Mouse (Mus musculus) R1 (cell line): ENCODE measurements around the gene Ubn1.

ENCODE experiments used
- DNase-seq: peaks from one replicate; pipeline ENCODE4 v3.0.0-alpha.2; 2018; ENCODE audit warnings: low read depth, low spot score

The Ubn1 gene

GRCm38 (mm10) chr16:5049774-5050234 is at the start of gene Ubn1, which contains the start of gene Glyr1:
Gene Ubn1 (plus strand): TSS chr16:5050057.
Gene Glyr1 (minus strand): TSS chr16:5049863.
- peak; percentile 98 for DNase-seq

DNA sequence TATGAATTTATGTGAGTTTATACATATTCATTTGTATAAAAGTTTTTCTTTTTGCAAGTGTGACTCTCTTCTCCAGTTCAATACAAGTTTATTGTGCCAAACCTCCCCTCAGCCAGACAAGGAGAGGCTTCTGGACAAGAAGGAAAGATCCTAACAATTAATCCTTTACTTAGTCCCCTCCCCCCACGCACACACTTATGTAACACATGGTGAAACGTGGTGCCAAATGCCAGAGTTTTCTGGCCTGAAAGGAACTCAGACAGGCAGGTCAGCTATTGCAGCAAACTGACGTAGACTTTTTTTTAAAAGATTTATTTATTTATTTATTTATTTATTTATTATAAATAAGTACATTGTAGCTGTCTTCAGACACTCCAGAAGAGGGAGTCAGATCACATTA is 49.2 kb upstream of the Ubn1 start:
- DNase-seq: no peak

- peak; percentile 44 for DNase-seq
Observed at GRCm38 (mm10) chr16:5007067-5007466, 42.8 kb upstream of the Ubn1 start, which contains the start of gene Smim22. Gene Smim22 (plus strand): TSS chr16:5007288.

GRCm38 (mm10) chr16:5007492-5007891 is 42.4 kb upstream of the Ubn1 start:
- DNase-seq: no peak

GRCm38 (mm10) chr16:5008076-5008475 is 41.8 kb upstream of the Ubn1 start:
- no peak for DNase-seq

DNA sequence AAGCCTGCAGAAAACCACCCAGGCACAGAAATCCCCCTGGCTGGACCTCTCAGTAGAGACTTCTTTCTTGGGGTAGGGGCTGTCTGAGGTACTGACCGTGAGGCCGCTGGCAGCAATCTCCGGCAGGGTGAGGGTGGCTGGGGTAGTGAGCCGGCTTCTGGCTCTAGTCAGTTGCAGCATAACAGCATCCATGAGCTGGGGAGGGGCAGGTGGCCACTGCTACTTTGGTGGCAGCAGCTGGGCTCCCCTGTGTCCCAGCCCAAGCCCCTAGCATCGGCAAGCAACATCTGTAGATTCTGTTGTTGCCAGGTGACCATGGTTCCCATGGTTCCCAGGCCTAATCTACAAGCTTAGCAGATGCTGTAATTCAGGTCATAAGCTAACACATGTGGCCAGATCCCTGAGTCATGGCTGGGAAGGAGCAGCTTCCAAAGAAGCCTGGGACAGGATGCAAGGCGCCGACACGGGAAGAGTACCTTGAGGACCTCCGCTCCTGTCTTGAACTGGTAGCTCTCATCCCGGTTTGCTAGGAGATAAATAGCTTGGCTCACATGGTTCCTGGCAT is 39.4 kb upstream of the Ubn1 start:
- no peak for DNase-seq

GRCm38 (mm10) chr16:5011285-5011684 is 38.6 kb upstream of the Ubn1 start:
- DNase-seq: no peak

DNA sequence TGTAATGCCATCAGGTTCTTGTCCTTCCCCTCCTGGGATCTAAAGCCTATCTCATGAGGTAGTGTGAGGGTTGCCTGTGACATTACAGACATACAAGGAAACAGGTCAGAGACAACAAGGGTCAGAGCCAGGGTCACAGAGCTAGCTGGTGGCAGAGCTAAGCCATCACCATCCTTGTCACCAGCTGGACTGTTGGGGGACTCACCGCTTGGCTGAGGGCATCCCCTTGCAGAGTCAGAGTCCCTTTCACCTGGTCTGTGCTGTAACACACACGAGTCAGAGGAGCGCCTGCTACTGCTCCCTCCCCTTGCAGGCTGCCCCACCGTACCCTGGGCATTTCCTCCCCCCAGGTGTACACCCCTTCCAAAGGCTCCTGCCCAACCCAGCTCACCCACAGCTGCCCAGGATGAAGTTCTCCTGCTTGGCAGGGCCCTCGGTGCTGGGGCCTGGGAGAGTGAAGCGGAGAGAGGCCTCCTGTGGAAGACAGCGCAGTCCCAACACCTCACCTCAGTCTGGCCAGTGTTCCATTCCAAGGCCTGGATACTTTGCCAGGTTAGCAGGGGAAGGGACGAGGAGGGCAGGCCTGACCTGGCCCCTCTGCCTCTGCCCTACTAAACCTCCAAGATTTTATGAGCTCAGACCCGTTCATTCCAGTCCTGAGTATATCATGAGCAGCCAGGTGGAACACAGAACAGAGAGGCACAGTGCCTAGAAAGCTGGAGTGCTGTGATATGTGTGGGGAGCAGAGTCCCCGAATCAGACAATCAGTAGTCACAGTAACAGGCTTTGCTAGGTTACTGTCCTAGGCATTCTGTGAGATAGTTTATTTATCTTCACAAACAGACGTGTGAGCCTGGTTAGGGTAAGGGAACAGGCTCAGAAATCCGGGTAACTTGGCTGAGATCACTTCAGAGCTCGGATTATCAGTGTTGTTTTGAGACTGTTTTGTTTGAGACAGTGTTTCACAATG is 37.5 kb upstream of the Ubn1 start:
- no peak for DNase-seq

DNA sequence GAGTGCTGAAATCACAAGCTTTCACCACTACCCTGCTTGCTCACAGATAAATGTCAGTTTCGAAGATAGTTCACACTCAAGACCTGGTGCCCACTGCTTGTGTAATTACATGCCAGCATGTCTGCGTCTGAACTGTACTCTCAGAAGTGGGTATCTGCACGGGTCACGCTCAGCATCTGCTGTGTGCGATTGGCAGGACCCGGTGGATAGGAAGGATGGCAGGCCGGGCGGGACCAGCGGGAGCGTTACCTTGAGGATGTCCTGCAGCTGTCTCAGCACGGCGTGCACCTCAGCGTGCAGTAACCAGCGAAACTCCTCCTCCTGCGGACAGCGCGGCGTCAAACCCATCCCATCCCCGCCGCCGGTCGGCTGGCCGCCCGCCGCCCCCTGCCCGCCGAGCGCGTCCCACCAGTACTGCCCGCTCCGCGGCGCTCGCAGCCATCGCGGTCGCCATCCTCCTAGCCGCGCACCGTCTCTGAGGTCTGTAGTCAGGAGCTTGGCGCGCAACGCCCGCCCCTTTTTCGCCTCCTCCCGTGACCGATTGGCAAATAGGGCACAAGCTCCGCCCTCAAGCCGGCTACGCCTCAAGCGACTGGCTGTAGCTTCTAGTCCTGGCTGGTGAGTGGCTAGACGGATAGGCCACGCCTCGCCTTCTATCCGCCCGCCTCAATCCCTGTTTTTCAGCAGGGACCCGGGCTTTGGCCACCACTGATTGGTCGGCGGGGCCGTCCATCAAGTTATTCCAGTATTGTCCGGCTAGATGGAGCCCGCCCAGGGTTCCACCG is 36.6 kb upstream of the Ubn1 start, which contains the start of gene Rogdi:
Gene Rogdi (minus strand): TSS at position 500 of the 785 bp plus-strand sequence.
- peak; percentile 99 for DNase-seq

DNA sequence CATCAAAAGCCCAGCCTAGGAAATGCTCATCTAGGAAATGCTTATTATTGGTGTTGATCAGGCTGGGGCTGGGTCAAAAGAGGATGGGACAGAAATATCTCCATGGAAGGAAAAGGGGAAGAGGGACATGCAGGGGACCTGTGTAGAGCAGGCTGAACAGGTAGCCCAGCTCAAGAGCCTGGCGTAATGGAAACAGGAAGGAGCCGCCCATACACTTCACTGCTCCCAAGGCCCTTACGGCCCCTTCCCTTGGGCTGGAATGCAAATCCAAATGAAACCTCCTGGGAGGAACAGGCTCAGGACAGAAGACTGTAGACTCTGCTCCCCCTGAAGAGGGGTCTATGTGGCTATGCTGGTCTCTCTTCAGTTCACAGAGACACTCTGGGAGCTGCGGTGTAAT is 35.3 kb upstream of the Ubn1 start:
- DNase-seq: peak; percentile 27

- no peak for DNase-seq
Observed at GRCm38 (mm10) chr16:5024021-5024420, 25.8 kb upstream of the Ubn1 start.

GRCm38 (mm10) chr16:5029847-5030246 is 20.0 kb upstream of the Ubn1 start:
- DNase-seq: peak; percentile 20

GRCm38 (mm10) chr16:5035591-5035990 is 14.3 kb upstream of the Ubn1 start:
- DNase-seq: no peak

- no peak for DNase-seq
Observed at GRCm38 (mm10) chr16:5036649-5037234, 13.1 kb upstream of the Ubn1 start.

DNA sequence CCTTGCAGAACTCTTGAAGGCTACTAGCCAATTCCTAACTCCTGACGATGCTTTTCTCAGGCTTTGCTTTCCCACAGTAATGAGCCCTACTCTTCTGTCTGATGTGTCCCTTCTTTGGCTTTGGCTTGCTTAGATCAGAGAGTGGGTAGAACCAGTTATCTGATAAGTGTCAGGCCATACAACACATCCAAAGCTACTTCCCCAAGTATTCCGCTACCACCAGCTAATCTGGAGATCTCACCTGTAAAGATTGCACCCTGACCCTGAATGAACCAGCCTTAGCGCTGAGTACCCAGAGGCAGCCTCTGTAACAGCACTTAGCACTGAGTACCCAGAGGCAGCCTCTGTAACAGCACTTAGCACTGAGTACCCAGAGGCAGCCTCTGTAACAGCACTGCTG is 4.5 kb upstream of the Ubn1 start:
- no peak for DNase-seq

DNA sequence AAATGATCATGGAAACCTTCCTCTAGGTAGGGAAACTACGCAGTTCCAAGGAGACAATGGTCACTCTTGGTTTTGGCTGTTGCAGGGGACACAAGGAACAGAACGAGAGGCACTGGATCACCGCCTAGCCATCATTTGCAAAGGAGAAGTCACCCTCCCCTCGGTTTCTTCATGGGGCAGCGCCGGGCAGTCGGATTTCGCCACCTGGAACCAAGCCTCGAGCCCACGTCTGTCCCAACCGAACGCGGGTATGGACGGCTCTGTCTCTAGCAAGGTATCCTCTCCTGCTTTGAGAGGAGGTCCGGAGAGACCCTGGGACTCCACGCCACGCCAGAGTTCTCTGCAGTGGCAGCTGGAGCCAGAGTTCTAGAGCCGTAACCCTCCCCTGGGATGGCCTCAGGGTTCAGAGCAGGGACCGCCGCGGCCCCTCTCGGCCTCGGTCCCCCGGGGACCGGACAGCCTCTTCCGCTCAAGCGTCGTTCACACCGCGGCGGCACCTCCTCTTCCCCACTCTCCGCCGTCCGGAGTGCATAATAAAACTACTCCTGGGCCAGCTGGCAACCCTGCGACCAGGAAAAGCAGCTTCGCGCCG is 579 bp upstream of the Ubn1 start:
- DNase-seq: peak; percentile 4

- DNase-seq: peak; percentile 64
Observed at GRCm38 (mm10) chr16:5050251-5051110, 624 bp downstream of the Ubn1 start.

- DNase-seq: peak; percentile 62
Observed at GRCm38 (mm10) chr16:5058114-5058513, 8.3 kb downstream of the Ubn1 start.

DNA sequence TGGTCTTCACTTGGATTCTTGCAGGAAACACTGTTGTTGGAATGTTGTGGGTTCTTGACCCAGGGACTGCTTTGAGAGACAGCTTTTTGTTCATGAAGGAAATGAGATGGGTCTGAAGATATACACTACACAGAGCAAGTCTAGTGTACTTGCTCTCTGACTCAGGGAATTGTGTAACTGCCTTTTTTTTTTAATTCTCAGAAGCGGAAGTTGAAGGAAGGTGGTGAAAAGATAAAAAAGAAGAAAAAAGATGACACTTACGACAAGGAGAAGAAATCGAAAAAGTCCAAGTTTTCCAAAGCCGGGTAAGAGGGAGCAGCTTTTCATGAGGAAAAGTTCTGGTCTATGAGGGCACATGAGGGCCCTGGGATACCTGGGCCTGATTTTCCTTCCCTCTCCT is 13.6 kb downstream of the Ubn1 start:
- no peak for DNase-seq

DNA sequence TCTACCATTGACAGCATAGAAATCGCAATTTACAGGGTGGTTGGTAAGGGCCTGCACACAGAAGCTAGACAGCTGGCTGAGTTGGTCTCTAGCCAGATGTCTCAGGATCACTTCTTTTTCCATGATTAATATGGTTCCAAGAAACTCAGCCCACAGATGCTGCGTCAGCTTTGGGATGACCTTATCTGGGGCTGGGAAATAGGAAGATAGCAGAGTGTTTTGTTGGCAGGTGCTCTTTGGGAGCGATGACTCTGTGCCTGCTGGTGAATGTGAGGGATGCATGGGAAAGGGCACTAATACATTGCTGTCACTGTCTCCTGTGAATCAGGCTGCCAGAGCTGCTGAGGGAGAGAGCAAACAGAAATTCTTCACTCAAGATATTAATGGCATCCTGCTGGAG is 20.5 kb downstream of the Ubn1 start:
- DNase-seq: no peak
